Comparison of ENCODE assay signal across 22 mouse cellular contexts in genomic region chr2:71764525-71764924, GRCm38 (mm10).
"Had no signal": no experiment of that assay in that cellular context is flagged by ENCODE, and none has a peak within 500 bp of the region (broad histone marks: within the 10 kb centered on the region; RNA-seq: fewer than 3 reads in every experiment).

No protein-coding gene starts in this region.

- H3K4me1 ChIP-seq: liver, embryonic 12.5 days; liver, embryonic 15.5 days had no signal

- H3K36me3 ChIP-seq: limb, embryonic 10.5 days; limb, embryonic 13.5 days; liver, embryonic 12.5 days; liver, embryonic 15.5 days; lung, embryonic 15.5 days; midbrain, embryonic 12.5 days; neural tube, embryonic 13.5 days; stomach, embryonic 15.5 days had no signal

- ATAC-seq: liver, embryonic 12.5 days; midbrain, embryonic 16.5 days had no signal

- H3K4me2 ChIP-seq: limb, embryonic 13.5 days; liver, embryonic 12.5 days; liver, embryonic 15.5 days; lung, embryonic 15.5 days; midbrain, embryonic 12.5 days; neural tube, embryonic 13.5 days; stomach, embryonic 15.5 days had no signal

- H3K27me3 ChIP-seq: limb, embryonic 13.5 days; liver, embryonic 12.5 days; liver, embryonic 15.5 days; lung, embryonic 15.5 days; midbrain, embryonic 12.5 days; neural tube, embryonic 13.5 days; stomach, embryonic 15.5 days had no signal

- H3K9ac ChIP-seq: limb, embryonic 13.5 days; liver, embryonic 12.5 days; liver, embryonic 15.5 days; lung, embryonic 15.5 days; midbrain, embryonic 12.5 days; neural tube, embryonic 13.5 days; stomach, embryonic 15.5 days had no signal

- DNase-seq: kidney, adult 2 months; kidney, postnatal 25 days; layer of hippocampus, adult 9-11 months; liver; lung, adult 18-20 months; lung, postnatal 14 days; retina, postnatal 1 day; right cerebral cortex, postnatal 25 days; spleen, adult 18-20 months; thymus, postnatal 25 days had no signal

- H3K9me3 ChIP-seq: limb, embryonic 10.5 days; limb, embryonic 13.5 days; liver, embryonic 12.5 days; liver, embryonic 15.5 days; lung, embryonic 15.5 days; midbrain, embryonic 12.5 days; neural tube, embryonic 13.5 days; stomach, embryonic 15.5 days had no signal

- H3K4me3 ChIP-seq: layer of hippocampus, adult 2 months; limb, embryonic 10.5 days; limb, embryonic 13.5 days; liver, embryonic 12.5 days; liver, embryonic 15.5 days; lung, embryonic 15.5 days; midbrain, embryonic 12.5 days; myocyte; neural tube, embryonic 13.5 days; stomach, embryonic 15.5 days had no signal

- H3K27ac ChIP-seq: kidney, postnatal 0 days; layer of hippocampus, adult 2 months; limb, embryonic 10.5 days; limb, embryonic 13.5 days; liver, embryonic 12.5 days; liver, embryonic 15.5 days; lung, embryonic 15.5 days; midbrain, embryonic 12.5 days; neural tube, embryonic 13.5 days; stomach, embryonic 15.5 days had no signal
